Mouse (Mus musculus): ENCODE measurements around the gene Tenm4. TPM values are rescaled to one million over a fixed set of nuclear protein-coding genes. Genes with fewer than 3 reads are reported as not detected.

The Tenm4 gene
- polyA plus RNA-seq, 1 experiment from 2014 or later, result 0.68 TPM

- ATAC-seq (no peak), DNase-seq (no peak)
- no peaks in the 10 kb centered on the region for H3K9me3 ChIP-seq (ENCODE audit: low read length)
- no peak for TF ChIP-seq CTCF (IDR thresholded peaks at IDR 0.05; ENCODE audit: low read depth)
- TF ChIP-seq EP300 (IDR thresholded peaks at IDR 0.05; ENCODE audit: low read depth), result no peak
- H3K27ac ChIP-seq (ENCODE audit: low read depth), result no peak overlapping the region
- H3K9ac ChIP-seq (replicated peaks), result no peak overlapping the region
- 75% methylated on average over 7 of the region's 7 CpGs for WGBS (ENCODE audit: insufficient replicate concordance)
- H3K36me3 ChIP-seq (replicated peaks; ENCODE audit: insufficient read depth, low read length), result no peaks in the 10 kb centered on the region
- H3K27me3 ChIP-seq (ENCODE audit: insufficient read depth, low read length), result peaks cover 9% of the 10 kb centered on the region; the same call in 1 of the 2 replicates
- H3K4me1 ChIP-seq (ENCODE audit: insufficient read depth), result no peaks in the 10 kb centered on the region
- no peak overlapping the region for H3K4me2 ChIP-seq (ENCODE audit: low read depth, low read length)
- H3K4me3 ChIP-seq (ENCODE audit: low read depth, low read length), result no peak overlapping the region
Measured at GRCm38 (mm10) chr7:96649171-96649570, 478.1 kb downstream of the Tenm4 start.

- no peak overlapping the region for H3K27ac ChIP-seq (ENCODE audit: low read depth)
- ATAC-seq, result no peak
- no peak for DNase-seq
- no peak overlapping the region for H3K4me3 ChIP-seq (ENCODE audit: low read depth, low read length)
- TF ChIP-seq EP300 (IDR thresholded peaks at IDR 0.05; ENCODE audit: low read depth) (no peak), CTCF (IDR thresholded peaks at IDR 0.05; ENCODE audit: low read depth) (no peak)
- H3K4me1 ChIP-seq (ENCODE audit: insufficient read depth), result no peaks in the 10 kb centered on the region
- H3K4me2 ChIP-seq (ENCODE audit: low read depth, low read length), result no peak overlapping the region
- no peak overlapping the region for H3K9ac ChIP-seq (replicated peaks)
- no peaks in the 10 kb centered on the region for H3K36me3 ChIP-seq (replicated peaks; ENCODE audit: insufficient read depth, low read length)
- H3K9me3 ChIP-seq (ENCODE audit: low read length), result no peaks in the 10 kb centered on the region
- 45% methylated on average over 2 of the region's 2 CpGs for WGBS (ENCODE audit: insufficient replicate concordance)
- H3K27me3 ChIP-seq (ENCODE audit: insufficient read depth, low read length), result 0 out of 2 replicates have a peak, but pooled peaks cover 3% of the 10 kb centered on the region
Measured at GRCm38 (mm10) chr7:96650435-96650834, 479.4 kb downstream of the Tenm4 start.

GRCm38 (mm10) chr7:96651055-96651454 is 480.0 kb downstream of the Tenm4 start:
- Histone ChIP-seq H3K36me3 (replicated peaks; ENCODE audit: insufficient read depth, low read length) (no peaks in the 10 kb centered on the region), H3K9ac (replicated peaks) (no peak overlapping the region), H3K9me3 (ENCODE audit: low read length) (no peaks in the 10 kb centered on the region), H3K4me2 (ENCODE audit: low read depth, low read length) (no peak overlapping the region), H3K27ac (ENCODE audit: low read depth) (no peak overlapping the region), H3K27me3 (ENCODE audit: insufficient read depth, low read length) (0 out of 2 replicates have a peak, but pooled peaks cover 3% of the 10 kb centered on the region), H3K4me1 (ENCODE audit: insufficient read depth) (no peaks in the 10 kb centered on the region), H3K4me3 (ENCODE audit: low read depth, low read length) (no peak overlapping the region)
- DNase-seq (no peak), ATAC-seq (no peak)
- TF ChIP-seq EP300 (IDR thresholded peaks at IDR 0.05; ENCODE audit: low read depth) (no peak), CTCF (IDR thresholded peaks at IDR 0.05; ENCODE audit: low read depth) (no peak)
- WGBS (ENCODE audit: insufficient replicate concordance), result 67% methylated on average over 6 of the region's 6 CpGs

GRCm38 (mm10) chr7:96651626-96652341 is 480.7 kb downstream of the Tenm4 start:
- ATAC-seq (no peak), DNase-seq (no peak)
- H3K4me2 ChIP-seq (ENCODE audit: low read depth, low read length), result no peak overlapping the region

GRCm38 (mm10) chr7:96652844-96653243 is 481.8 kb downstream of the Tenm4 start:
- Histone ChIP-seq H3K4me1 (ENCODE audit: insufficient read depth) (no peaks in the 10 kb centered on the region), H3K9me3 (ENCODE audit: low read length) (no peaks in the 10 kb centered on the region), H3K4me2 (ENCODE audit: low read depth, low read length) (no peak overlapping the region), H3K36me3 (replicated peaks; ENCODE audit: insufficient read depth, low read length) (no peaks in the 10 kb centered on the region), H3K9ac (replicated peaks) (no peak overlapping the region), H3K27me3 (ENCODE audit: insufficient read depth, low read length) (0 out of 2 replicates have a peak, but pooled peaks cover 3% of the 10 kb centered on the region), H3K4me3 (ENCODE audit: low read depth, low read length) (no peak overlapping the region), H3K27ac (ENCODE audit: low read depth) (no peak overlapping the region)
- ATAC-seq (no peak), DNase-seq (no peak)
- 23% methylated on average over 3 of the region's 3 CpGs for WGBS (ENCODE audit: insufficient replicate concordance)
- TF ChIP-seq CTCF (IDR thresholded peaks at IDR 0.05; ENCODE audit: low read depth), result no peak
- no peak for TF ChIP-seq EP300 (IDR thresholded peaks at IDR 0.05; ENCODE audit: low read depth)

More at GRCm38 (mm10) chr7:96651626-96652341, 480.7 kb downstream of the Tenm4 start:
- 43% methylated on average over 6 of the region's 6 CpGs for WGBS (ENCODE audit: insufficient replicate concordance)
- no peaks in the 10 kb centered on the region for H3K9me3 ChIP-seq (ENCODE audit: low read length)
- no peak overlapping the region for H3K9ac ChIP-seq (replicated peaks)
- no peaks in the 10 kb centered on the region for H3K36me3 ChIP-seq (replicated peaks; ENCODE audit: insufficient read depth, low read length)
- H3K27me3 ChIP-seq (ENCODE audit: insufficient read depth, low read length), result 0 out of 2 replicates have a peak, but pooled peaks cover 3% of the 10 kb centered on the region
- TF ChIP-seq CTCF (IDR thresholded peaks at IDR 0.05; ENCODE audit: low read depth) (no peak), EP300 (IDR thresholded peaks at IDR 0.05; ENCODE audit: low read depth) (no peak)
- no peaks in the 10 kb centered on the region for H3K4me1 ChIP-seq (ENCODE audit: insufficient read depth)
- H3K27ac ChIP-seq (ENCODE audit: low read depth), result no peak overlapping the region
- no peak overlapping the region for H3K4me3 ChIP-seq (ENCODE audit: low read depth, low read length)

GRCm38 (mm10) chr7:96654206-96654605 is 483.2 kb downstream of the Tenm4 start:
- Histone ChIP-seq H3K4me3 (ENCODE audit: low read depth, low read length) (no peak overlapping the region), H3K36me3 (replicated peaks; ENCODE audit: insufficient read depth, low read length) (no peaks in the 10 kb centered on the region), H3K9ac (replicated peaks) (no peak overlapping the region), H3K4me2 (ENCODE audit: low read depth, low read length) (no peak overlapping the region), H3K4me1 (ENCODE audit: insufficient read depth) (no peaks in the 10 kb centered on the region), H3K27ac (ENCODE audit: low read depth) (no peak overlapping the region), H3K27me3 (ENCODE audit: insufficient read depth, low read length) (0 out of 2 replicates have a peak, but pooled peaks cover 3% of the 10 kb centered on the region), H3K9me3 (ENCODE audit: low read length) (no peaks in the 10 kb centered on the region)
- peak; percentile 44 for TF ChIP-seq CTCF (IDR thresholded peaks at IDR 0.05; ENCODE audit: low read depth)
- TF ChIP-seq EP300 (IDR thresholded peaks at IDR 0.05; ENCODE audit: low read depth), result no peak
- WGBS (ENCODE audit: insufficient replicate concordance), result 41% methylated on average over 2 of the region's 2 CpGs
- ATAC-seq (no peak), DNase-seq (no peak)

Data from liver, postnatal 0 days (tissue).